Mouse (Mus musculus) adrenal gland, adult 18-20 months (tissue): ENCODE measurements around the gene Prdm4. TPM values are rescaled to one million over a fixed set of nuclear protein-coding genes. Genes with fewer than 3 reads are reported as not detected.

ENCODE experiments used
- DNase-seq, 2 experiments: peaks; one replicate each; pipeline ENCODE4 v3.0.0; 2021 to 2022; ENCODE audit warnings: low spot score in 2 of 2
- total RNA-seq, 2 experiments: library from RNA; stranded (reverse); gene quantifications; 1 replicate in 1 of 2; 2 replicates in 1 of 2; pipeline ENCODE4 v1.2.3; 2021

The Prdm4 gene
- total RNA-seq, 2 experiments from 2014 or later, result 13.4 to 14.5 TPM

GRCm38 (mm10) chr10:85872479-85872773, 44.5 kb downstream of the Prdm4 start:
- DNase-seq, result no peak

GRCm38 (mm10) chr10:85871698-85872478, 45.1 kb downstream of the Prdm4 start:
- peak; percentile 94 to 96 for DNase-seq

- DNase-seq, result no peak
Measured at GRCm38 (mm10) chr10:85846105-85846862, 70.7 kb downstream of the Prdm4 start.

Other genes starting within 250 kb of the Prdm4 start
- 10 to 100 TPM; 19.3 to 20.1 TPM for gene Pwp1, start 87.6 kb downstream of the Prdm4 start, total RNA-seq
- not detected for gene Ascl4, start 10.5 kb upstream of the Prdm4 start, total RNA-seq
- gene Rtcb, start 40.7 kb upstream of the Prdm4 start, total RNA-seq, result 100 to 1,000 TPM; 114 to 123 TPM
- 1 to 10 TPM in 1 of 2 experiments, not detected in 1; 1.1 TPM for gene Bpifc, start 94.8 kb upstream of the Prdm4 start, total RNA-seq
- 10 to 100 TPM; 18.9 to 26.5 TPM for gene Fbxo7, start 104.8 kb upstream of the Prdm4 start, total RNA-seq